Mouse (Mus musculus) layer of hippocampus, adult 2 months (tissue): Measurements from ENCODE around the gene Scaf11. TPM values are rescaled to one million over a fixed set of nuclear protein-coding genes. Genes with fewer than 3 reads are reported as not detected.

ENCODE experiments used
- DNase-seq, 2 experiments: peaks; one replicate each; pipeline ENCODE4 v3.0.0; 2022; ENCODE audit warnings: low spot score in 2 of 2
- H3K27ac ChIP-seq: fragments of 200-600 bp; 2 replicates; pipeline ENCODE4 v1.8.1; 2022
- H3K4me3 ChIP-seq: fragments of 200-600 bp; 2 replicates; pipeline ENCODE4 v1.8.1; 2022; ENCODE audit warnings: mild to moderate bottlenecking
- CTCF ChIP-seq: fragments of 200-600 bp; conservative IDR thresholded peaks from 2 replicates; pipeline ENCODE4 v1.8.1; 2022; ENCODE audit warnings: antibody characterized with exemption, mild to moderate bottlenecking, moderate library complexity
- microRNA-seq, 2 experiments: library from miRNA; unstranded; fragments of <30 nt; microRNA quantifications; one replicate each; pipeline ENCODE4 v1.2.0; 2021
- total RNA-seq, 2 experiments: library from RNA; stranded (reverse); gene quantifications; 2 replicates each; pipeline ENCODE4 v1.2.3; 2021

The Scaf11 gene
- total RNA-seq, 2 experiments from 2014 or later: 55.8 to 57.8 TPM

DNA sequence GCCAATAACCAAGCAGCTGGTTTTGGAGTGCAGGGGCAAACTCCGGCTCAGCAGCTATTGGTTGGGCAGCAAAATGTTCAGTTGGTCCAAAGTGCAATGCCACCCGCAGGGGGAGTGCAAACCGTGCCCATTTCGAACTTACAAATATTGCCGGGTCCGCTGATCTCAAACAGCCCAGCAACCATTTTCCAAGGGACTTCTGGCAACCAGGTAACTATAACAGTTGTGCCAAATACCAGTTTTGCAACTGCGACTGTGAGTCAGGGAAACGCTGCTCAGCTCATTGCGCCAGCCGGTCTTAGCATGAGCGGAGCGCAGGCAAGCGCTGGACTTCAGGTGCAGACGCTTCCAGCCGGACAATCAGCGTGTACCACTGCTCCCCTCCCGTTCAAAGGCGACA is 89.3 kb downstream of the Scaf11 start:
- H3K27ac ChIP-seq: no peak overlapping the region
- no peak overlapping the region for H3K4me3 ChIP-seq
- DNase-seq: no peak
- TF ChIP-seq CTCF: no peak

DNA sequence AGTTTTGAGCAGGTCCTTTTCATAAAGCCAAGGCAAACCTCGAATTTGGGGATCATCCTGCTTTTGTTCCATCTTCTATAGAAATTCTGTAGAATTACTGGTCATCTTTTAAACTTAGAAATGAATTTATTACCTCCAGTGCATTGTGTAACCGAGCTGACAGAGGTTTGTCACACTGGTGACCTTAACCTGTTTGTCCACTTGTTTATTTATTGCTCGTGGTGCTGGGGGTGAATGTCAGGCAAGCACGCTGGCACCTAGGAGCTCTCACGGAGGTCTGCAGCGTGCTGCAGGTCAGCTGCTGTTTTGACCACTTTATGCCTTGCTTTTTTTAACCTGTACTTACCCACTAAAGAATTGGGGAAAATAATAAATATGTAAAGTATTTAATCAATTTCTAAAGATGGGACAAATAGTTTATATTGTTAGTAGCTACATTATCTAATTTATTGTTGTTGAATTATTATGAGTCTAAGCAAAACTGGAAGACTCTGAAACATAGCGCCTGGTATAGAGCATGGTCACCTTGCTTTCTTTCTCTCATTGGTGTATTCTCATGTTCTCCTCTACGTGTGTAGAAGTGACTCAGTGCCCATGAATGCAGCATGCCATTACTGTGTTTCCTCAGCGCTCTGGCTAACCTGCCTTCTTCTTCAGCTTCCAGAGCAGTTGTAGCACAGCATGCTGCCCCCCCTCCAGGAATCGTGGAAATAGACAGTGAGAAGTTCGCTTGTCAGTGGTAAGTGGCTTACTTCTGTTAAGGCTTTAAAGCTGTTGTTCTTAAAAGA is 94.3 kb downstream of the Scaf11 start:
- H3K4me3 ChIP-seq: no peak overlapping the region
- no peak overlapping the region for H3K27ac ChIP-seq
- no peak for TF ChIP-seq CTCF
- DNase-seq: no peak

DNA sequence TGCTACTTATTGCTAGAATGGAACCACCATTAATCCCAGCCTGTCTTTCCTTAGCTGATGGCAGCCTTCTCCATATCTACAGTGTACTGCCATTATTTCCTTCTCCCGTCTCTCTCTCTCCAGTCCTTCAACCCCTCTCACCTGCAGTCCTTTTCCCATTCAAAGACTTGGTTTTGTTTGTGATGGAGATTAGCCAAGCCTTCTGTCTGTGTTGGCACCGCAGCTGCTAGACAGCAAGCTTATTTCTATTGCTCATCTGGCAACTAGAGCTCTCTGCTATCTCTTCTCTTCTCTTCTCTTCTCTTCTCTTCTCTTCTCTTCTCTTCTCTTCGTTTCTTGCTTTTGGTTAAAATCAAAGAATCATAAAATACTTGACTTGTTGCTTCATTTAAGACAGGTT is 95.3 kb downstream of the Scaf11 start:
- H3K4me3 ChIP-seq: no peak overlapping the region
- no peak for DNase-seq
- no peak overlapping the region for H3K27ac ChIP-seq
- no peak for TF ChIP-seq CTCF

Small RNAs within 50 kb of the gene (microRNA-seq; reads per million reads assigned to microRNA genes)
- gene Gm25397: 0 reads per million in 2 experiments

Other genes starting within 250 kb of the Scaf11 start
- gene Arid2, start 173.3 kb downstream of the Scaf11 start, total RNA-seq: 10 to 100 TPM; 34.9 to 36.6 TPM
- 10 to 100 TPM; 78.9 to 80.9 TPM for gene Slc38a1, start 182.1 kb upstream of the Scaf11 start, total RNA-seq
- 10 to 100 TPM; 73.5 to 78.1 TPM for gene Slc38a2, start 238.9 kb upstream of the Scaf11 start, total RNA-seq